ENCODE assay signal across 6 mouse cellular contexts in the genomic region with DNA sequence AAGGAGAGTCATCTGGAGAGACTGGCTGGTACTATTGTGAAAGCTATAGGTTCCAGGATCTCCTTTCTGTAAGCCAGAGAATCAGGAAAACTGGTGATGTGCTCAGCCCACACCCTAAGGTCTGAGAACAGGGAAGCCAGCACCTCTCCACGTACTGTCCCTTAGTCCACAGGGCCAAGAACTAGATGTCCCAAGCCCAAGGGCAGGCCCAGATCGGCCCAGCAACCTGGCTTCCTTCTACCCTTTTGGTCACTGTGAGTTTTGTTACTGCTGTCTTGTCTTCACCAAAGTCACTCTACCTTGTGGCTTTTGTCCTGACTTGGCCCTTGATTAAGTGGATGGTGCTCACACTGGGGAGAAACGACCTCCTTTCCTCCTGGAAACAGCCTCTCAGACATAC.
"Had no signal": no experiment of that assay in that cellular context is flagged by ENCODE, and none has a peak within 500 bp of the region (broad histone marks: within the 10 kb centered on the region; RNA-seq: fewer than 3 reads in every experiment).

No protein-coding gene starts in this region.

- H3K36me3 ChIP-seq: midbrain, embryonic 13.5 days; neural tube, embryonic 13.5 days had no signal

- H3K4me3 ChIP-seq: midbrain, embryonic 13.5 days; myocyte; neural tube, embryonic 13.5 days had no signal

- H3K27ac ChIP-seq: liver, embryonic 14.5 days; midbrain, embryonic 13.5 days; neural tube, embryonic 13.5 days had no signal

- H3K27me3 ChIP-seq: midbrain, embryonic 13.5 days; neural tube, embryonic 13.5 days had no signal

- H3K4me2 ChIP-seq: lung, embryonic 14.5 days; midbrain, embryonic 11.5 days; midbrain, embryonic 13.5 days; neural tube, embryonic 13.5 days had no signal

- H3K9me3 ChIP-seq: midbrain, embryonic 13.5 days; neural tube, embryonic 13.5 days had no signal

- H3K9ac ChIP-seq: liver, embryonic 14.5 days; lung, embryonic 14.5 days; midbrain, embryonic 13.5 days; neural tube, embryonic 13.5 days had no signal
